Mouse (Mus musculus) mesoderm, embryonic 11.5 days (tissue): ENCODE results near the gene Atp5e.
A peak's percentile ranks its signal among the peaks of the same experiment; 100 is the strongest.

Source experiments
- DNase-seq: peaks from one replicate; pipeline ENCODE4 v3.0.0-alpha.2; 2012; ENCODE audit warnings: low read depth, low spot score

Atp5e gene

GRCm38 (mm10) chr2:174446905-174447304 is 17.0 kb downstream of the Atp5e start:
- DNase-seq, result no peak

DNA sequence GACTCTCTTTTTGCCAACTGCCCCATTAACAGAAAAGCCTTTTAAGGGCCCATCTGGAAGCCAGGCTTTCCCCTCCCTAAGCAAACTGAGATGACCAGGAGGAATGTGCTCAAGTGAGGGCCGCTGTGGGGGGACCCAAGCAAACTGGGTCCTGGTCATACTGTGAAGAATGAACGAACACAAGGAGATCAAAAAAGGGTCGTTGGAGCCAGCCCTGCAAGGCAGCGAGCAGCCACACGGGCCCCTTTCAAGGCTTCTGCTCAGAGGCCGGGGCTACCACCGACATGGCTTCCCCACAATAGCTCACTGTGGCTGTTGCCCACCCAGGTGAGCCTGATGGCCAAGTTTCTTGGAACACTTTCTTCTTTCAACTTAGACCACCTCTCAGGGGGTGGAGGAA is 17.4 kb downstream of the Atp5e start:
- DNase-seq, result peak; percentile 23

DNA sequence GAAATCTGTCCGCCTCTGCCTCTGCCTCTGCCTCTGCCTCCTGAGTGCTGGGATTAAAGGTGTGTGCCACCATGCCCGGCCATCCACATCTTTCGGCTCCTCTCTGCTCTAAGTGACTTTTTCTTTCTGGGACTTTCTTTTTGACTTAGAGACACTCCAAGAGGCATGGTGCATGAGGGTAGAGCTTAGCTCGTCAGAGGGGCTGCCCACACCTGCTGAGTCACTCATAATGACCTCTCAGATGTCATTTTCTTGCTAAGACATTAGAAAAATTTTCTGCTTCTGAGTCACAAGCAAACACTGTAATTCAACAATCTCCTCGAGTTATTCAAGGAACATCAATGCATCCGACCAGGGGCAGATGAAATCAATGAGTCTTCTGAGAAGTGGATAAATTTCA is 18.9 kb downstream of the Atp5e start:
- no peak for DNase-seq

- no peak for DNase-seq
Measured at GRCm38 (mm10) chr2:174444359-174444758, 19.5 kb downstream of the Atp5e start.

DNA sequence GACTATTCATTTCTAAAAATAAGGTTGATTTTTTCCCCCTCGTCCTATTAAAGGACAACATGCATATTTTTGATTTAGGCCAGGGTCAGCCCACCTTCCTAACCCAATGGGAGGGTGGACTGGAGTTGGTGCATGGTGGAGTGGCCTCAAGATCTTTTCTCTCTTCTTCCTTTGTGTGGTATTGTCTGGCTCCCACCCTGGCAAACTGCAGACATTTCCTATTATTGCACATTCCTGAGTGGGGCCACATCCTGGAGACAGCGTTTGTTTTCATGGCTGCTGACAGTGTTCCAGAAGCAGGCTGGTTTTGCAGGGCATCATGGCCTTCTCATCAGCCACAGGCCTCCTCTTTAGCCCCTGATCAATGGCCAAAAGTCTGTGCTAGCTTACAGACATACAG is 20.9 kb downstream of the Atp5e start:
- no peak for DNase-seq

- DNase-seq, result no peak
Measured at GRCm38 (mm10) chr2:174442460-174442859, 21.4 kb downstream of the Atp5e start.

- DNase-seq, result no peak
Measured at GRCm38 (mm10) chr2:174441898-174442297, 22.0 kb downstream of the Atp5e start.

- no peak for DNase-seq
Measured at GRCm38 (mm10) chr2:174439961-174440360, 23.9 kb downstream of the Atp5e start.

DNA sequence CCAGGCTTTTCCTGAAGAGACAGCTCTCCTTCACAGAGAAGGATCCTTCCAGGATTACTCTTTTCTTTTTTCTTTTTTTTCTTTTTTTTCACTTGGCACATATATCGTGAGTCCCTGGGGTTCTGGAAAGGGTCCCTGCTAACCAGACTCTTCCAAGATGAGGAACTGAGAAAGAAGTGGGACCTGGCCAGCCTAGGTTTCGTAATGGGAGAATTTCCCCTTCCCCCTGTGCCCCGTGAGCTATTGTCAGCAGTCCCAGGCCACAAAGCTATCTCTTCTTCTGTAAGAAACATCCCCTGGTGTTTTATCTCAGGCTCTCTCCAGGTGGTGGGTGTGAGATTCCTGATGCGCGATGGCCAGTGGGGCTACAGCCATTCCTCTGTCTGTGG is 24.5 kb downstream of the Atp5e start:
- no peak for DNase-seq

GRCm38 (mm10) chr2:174438737-174439449 is 25.0 kb downstream of the Atp5e start, which contains the start of gene Ctsz:
TSS of gene Ctsz (minus strand) at chr2:174439039.
- peak; percentile 65 for DNase-seq

DNA sequence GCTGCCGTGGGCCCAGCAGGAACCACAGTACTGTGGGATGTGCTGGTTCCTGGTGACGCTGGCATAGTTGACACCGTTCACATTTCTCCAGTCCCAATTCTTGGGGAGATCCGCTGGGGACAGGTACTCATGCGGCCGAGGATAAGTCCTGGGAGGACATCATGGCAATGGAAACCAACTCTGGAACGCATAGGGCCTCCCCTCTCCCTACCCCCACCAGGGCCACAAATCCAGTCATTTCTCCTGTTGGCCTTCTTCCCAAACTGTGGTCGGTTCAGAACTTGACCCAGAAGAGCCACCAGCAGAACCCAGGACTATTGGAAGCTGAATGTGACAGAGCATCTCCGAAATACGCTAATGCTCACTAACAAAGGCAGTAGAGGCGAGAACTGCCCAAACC is 25.7 kb downstream of the Atp5e start:
- no peak for DNase-seq

DNA sequence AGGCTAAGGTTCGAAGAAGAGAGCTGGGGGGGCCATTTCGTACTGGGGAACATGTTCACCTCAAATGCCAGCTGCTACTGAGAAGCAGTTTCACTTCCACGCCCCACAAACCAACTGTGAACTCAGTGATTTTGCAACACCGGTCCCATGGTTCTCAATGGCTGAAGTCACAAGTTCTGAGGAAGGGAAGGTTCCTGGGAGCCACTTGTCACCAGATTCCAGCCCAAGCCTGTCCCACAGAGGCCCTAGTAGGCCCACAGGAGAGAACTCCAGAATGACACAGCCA is 26.3 kb downstream of the Atp5e start:
- no peak for DNase-seq

GRCm38 (mm10) chr2:174436916-174437696 is 26.8 kb downstream of the Atp5e start:
- no peak for DNase-seq

DNA sequence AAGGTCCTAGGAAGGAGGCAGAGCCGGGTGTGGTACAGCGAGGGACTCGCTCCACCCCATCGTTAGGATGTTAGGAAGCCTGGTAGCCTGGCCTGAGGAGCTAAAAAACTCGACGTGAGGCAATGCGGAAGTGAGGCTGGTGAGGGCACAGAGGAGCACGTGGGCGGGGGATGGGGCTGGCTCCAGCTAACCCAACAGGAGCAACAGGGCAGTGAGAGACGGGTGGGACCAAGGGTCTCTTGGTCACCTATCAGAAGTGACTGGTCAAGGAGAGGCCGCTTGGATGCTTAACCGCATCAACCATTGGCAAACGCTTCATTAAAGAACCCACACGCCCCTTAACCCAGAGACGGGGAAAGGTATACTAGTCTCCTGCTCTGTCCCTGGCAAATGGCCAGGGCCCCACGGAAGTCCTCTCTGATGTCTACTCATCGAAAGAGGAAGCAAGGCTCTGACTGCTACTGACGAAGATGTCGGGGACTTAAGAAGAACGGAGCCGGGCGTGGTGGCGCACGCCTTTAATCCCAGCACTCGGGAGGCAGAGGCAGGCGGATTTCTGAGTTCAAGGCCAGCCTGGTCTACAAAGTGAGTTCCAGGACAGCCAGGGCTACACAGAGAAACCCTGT is 27.7 kb downstream of the Atp5e start:
- DNase-seq, result no peak

DNA sequence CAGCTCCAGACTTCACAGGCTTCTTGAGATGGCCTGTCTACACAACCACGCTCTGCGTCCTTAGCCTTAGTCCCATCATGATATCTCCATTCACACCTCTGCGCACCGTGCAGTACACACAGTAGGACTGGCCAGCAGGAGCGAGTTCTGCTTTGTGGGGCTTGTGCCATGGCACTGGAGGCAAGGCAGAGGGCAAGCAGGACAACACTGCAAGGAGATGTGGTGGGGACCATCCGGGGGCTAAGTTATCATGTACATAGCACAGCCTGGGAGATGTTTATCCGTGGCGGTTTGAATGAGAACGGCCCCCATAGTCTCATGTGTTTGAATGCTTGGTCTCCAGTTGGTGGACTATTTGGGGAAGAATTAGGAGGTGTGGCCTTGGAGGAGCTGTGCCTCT is 29.0 kb downstream of the Atp5e start:
- DNase-seq, result no peak

DNA sequence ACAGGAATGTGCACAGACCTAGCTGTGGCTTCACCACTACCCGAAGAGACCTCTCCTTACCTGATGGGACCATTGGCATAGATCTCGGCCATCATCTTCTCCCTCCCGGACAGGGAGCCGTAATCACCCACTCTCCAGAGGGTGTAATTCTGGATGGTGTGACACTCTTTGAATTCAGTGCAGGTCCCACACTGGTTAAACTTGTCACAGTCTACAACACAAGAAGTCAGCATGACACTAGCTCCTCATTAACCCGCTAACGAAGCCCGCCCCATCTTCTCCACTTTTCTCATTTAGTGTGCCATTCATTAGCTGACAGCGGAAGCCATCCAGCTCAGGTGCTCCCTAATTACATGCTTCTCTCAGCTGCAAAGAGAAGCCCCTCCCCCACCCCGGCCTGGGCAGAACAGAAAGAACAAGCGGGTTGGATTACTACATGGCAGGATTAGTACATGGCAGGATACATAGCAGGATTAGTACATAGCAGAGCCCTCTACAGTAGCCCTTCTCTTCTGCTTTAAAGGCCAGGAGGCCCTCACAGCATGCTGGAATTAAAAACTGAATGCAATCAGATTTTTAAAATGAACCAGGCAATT is 34.8 kb downstream of the Atp5e start:
- no peak for DNase-seq

- no peak for DNase-seq
Measured at GRCm38 (mm10) chr2:174428076-174428835, 35.6 kb downstream of the Atp5e start.

DNA sequence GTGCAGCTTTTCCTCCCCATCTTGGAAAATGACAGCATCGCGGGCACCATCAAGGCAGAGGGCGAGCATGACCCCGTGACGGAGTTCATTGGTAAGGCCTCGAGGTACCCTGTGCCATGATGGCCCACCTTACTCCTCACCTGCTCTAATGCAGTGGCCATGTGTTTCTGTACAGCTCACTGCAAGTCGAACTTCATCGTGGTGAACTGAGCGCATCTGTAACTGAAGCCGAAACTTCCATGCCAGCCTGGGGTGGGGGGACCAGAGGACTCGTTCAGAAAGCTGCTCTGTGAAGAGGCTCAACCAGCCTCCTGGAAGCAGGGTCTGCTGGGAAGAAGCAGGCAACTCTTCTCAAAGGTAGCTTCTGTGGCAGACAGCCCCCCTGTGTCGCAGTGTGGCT is 37.0 kb downstream of the Atp5e start:
- DNase-seq, result no peak

DNA sequence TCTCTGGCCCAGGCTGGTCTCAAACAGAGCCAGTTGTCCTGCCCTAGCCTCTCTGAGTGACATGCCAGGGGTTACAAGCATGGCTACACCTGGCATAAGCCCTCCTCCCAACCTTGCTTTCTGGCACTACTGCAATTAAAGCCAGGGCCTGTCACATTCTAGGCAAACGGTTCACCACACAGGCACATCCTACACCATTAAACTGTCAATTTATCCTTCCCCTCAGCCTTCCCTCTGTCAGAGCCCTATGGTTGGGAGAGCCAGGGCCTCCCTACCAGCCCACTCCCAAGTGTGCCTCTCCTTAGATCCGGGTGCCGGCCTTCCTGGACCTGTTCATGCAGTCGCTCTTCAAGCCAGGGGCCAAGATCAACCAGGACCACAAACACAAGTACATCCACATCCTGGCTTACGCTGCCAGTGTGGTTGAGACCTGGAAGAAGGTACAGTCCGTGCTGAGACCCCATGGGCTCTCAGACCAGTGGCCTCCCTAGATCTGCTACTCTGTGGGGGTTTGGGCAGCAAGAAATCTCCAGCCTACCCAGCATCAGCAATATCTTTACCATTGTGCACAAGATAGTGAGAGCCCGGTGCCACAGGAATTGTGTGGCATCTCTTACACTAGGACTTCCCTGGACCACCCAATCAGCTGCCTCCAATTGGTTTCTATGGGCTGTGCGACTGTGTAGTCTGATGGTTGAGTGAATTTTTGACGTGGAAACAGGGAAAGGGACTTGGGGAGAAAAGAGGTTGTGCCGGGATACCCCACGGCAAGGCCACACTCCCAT is 39.4 kb downstream of the Atp5e start:
- no peak for DNase-seq

DNA sequence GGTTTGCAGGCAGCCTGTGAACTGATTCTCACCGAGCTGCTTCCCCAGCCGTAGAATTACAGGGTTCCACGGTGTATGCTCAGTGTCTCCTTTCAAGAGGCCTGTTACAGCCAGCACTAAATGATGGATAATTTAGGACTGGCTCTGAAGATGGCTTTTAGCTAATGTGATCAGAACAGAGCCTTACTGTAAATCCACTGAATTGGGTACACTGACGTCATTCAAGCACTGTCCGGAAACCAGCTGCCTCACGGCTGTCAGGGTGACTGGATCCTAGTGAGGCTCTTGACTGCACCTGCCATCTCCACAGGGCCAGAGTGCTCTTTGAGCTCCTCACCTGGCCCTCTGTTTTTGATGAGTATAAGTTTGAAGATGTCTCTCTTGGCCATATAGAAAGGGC is 42.8 kb downstream of the Atp5e start:
- no peak for DNase-seq

- DNase-seq, result peak; percentile 97
Measured at GRCm38 (mm10) chr2:174415731-174416310, 48.1 kb downstream of the Atp5e start, which contains the start of gene Nelfcd. TSS of gene Nelfcd (plus strand) at chr2:174415804.
